In genomic region chr7:99427031-99427430, GRCm38 (mm10) we compare ENCODE assay signal across 27 mouse cellular contexts. TPM values are rescaled to one million over a fixed set of nuclear protein-coding genes. Genes with fewer than 3 reads are reported as not detected.
A peak's percentile ranks its signal among the peaks of the same experiment; 100 is the strongest.
DNase-seq lines count a peak whose midpoint lies in the region; ATAC-seq and TF ChIP-seq lines count a peak whose summit lies in the region.
"Had no signal": no experiment of that assay in that cellular context is flagged by ENCODE, and none has a peak within 500 bp of the region (broad histone marks: within the 10 kb centered on the region; RNA-seq: fewer than 3 reads in every experiment).

No protein-coding gene starts in this region.

- TF ChIP-seq EP300 in heart, postnatal 0 days (IDR thresholded peaks at IDR 0.05; ENCODE audit: low read depth): no peak

- H3K4me1 ChIP-seq in heart, postnatal 0 days (ENCODE audit: control insufficient read depth, insufficient read depth): peaks cover 15% of the 10 kb centered on the region; the same call in 1 of the 2 replicates
- peaks cover 73% of the 10 kb centered on the region for H3K4me1 ChIP-seq in E14TG2a.4 (replicated peaks; ENCODE audit: low read depth, low read length)
- peaks cover 51% of the 10 kb centered on the region for H3K4me1 ChIP-seq in limb, embryonic 10.5 days

- TF ChIP-seq POLR2A in brain, embryonic 14.5 days (IDR thresholded peaks at IDR 0.05; ENCODE audit: borderline replicate concordance, extremely low read depth, insufficient read depth, insufficient read length, poor library complexity, severe bottlenecking): no peak

- ATAC-seq in heart, postnatal 0 days (ENCODE audit: insufficient read depth, low read depth): no peak
- ATAC-seq: hindbrain, postnatal 0 days; intestine, embryonic 16.5 days had no signal

- H3K4me2 ChIP-seq in heart, postnatal 0 days (ENCODE audit: low read depth, low read length): no peak overlapping the region
- H3K4me2 ChIP-seq: heart, embryonic 11.5 days; kidney, embryonic 15.5 days; limb, embryonic 12.5 days; liver, embryonic 11.5 days had no signal

- TF ChIP-seq CTCF in heart, postnatal 0 days (IDR thresholded peaks at IDR 0.05; ENCODE audit: low read depth): no peak
- no peak for TF ChIP-seq CTCF in E14TG2a.4 (conservative IDR thresholded peaks at IDR 0.05; ENCODE audit: low read length)
- no peak for TF ChIP-seq CTCF in brain, embryonic 14.5 days (IDR thresholded peaks at IDR 0.05; ENCODE audit: borderline replicate concordance, extremely low read depth, insufficient read depth, insufficient read length)

- H3K36me3 ChIP-seq in heart, postnatal 0 days (replicated peaks; ENCODE audit: control insufficient read depth, insufficient read depth, low read length): peaks cover 27% of the 10 kb centered on the region; the same call in 1 of the 2 replicates
- H3K36me3 ChIP-seq in E14TG2a.4 (ENCODE audit: insufficient read depth, low read length): no peaks in the 10 kb centered on the region
- H3K36me3 ChIP-seq in limb, embryonic 10.5 days: no peaks in the 10 kb centered on the region
- H3K36me3 ChIP-seq: kidney, embryonic 15.5 days; limb, embryonic 12.5 days had no signal

- no peak for DNase-seq in heart, postnatal 0 days (ENCODE audit: low spot score)
- DNase-seq in heart, adult 18-20 months: no peak
- DNase-seq in brain, embryonic 14.5 days (ENCODE audit: low read depth): peak; percentile 65
- DNase-seq in limb, embryonic 10.5 days (ENCODE audit: low spot score): no peak
- no peak for DNase-seq in lung, postnatal 36 days
- DNase-seq in thymus, postnatal 36 days: no peak
- DNase-seq: adrenal gland, postnatal 10 days; B cell, adult 2 months; cerebellum, adult 9-10 months; heart, postnatal 10 days; kidney, postnatal 36 days; layer of hippocampus, postnatal 36 days; lung, adult 18-20 months; lung, postnatal 10 days; midbrain, embryonic 14.5 days; thymus, adult 2 months had no signal

- H3K9me3 ChIP-seq in heart, postnatal 0 days (replicated peaks; ENCODE audit: control insufficient read depth, low read length): no peaks in the 10 kb centered on the region
- H3K9me3 ChIP-seq in E14TG2a.4 (ENCODE audit: low read length): no peaks in the 10 kb centered on the region
- no peaks in the 10 kb centered on the region for H3K9me3 ChIP-seq in limb, embryonic 10.5 days (replicated peaks)
- H3K9me3 ChIP-seq: hindbrain, embryonic 10.5 days; kidney, embryonic 15.5 days; limb, embryonic 12.5 days had no signal

- no peaks in the 10 kb centered on the region for H3K27me3 ChIP-seq in heart, postnatal 0 days (ENCODE audit: control insufficient read depth, insufficient read depth, low read length)
- peaks cover 69% of the 10 kb centered on the region for H3K27me3 ChIP-seq in E14TG2a.4 (ENCODE audit: insufficient read depth, low read length)
- no peaks in the 10 kb centered on the region for H3K27me3 ChIP-seq in limb, embryonic 10.5 days (ENCODE audit: low read depth, poor library complexity, severe bottlenecking)
- H3K27me3 ChIP-seq: kidney, embryonic 15.5 days had no signal

- 0 out of 2 replicates have a peak overlapping the region, but pooled peaks have one; percentile 19 for H3K9ac ChIP-seq in heart, postnatal 0 days (replicated peaks; ENCODE audit: low read depth, low read length)
- H3K9ac ChIP-seq: kidney, embryonic 15.5 days; limb, embryonic 12.5 days had no signal

- no peak overlapping the region for H3K27ac ChIP-seq in heart, postnatal 0 days (ENCODE audit: low read depth)
- 0 out of 2 replicates have a peak overlapping the region, but pooled peaks have one; percentile 21 for H3K27ac ChIP-seq in limb, embryonic 10.5 days
- H3K27ac ChIP-seq: hindbrain, embryonic 10.5 days; hindbrain, postnatal 0 days; kidney, embryonic 15.5 days; limb, embryonic 12.5 days; stomach, postnatal 0 days had no signal

- 86% methylated on average over 10 of the region's 10 CpGs for WGBS in heart, postnatal 0 days
- 62% methylated on average over 10 of the region's 10 CpGs for WGBS in limb, embryonic 10.5 days

- no peak overlapping the region for H3K4me3 ChIP-seq in heart, postnatal 0 days (ENCODE audit: low read depth, low read length)
- H3K4me3 ChIP-seq in E14TG2a.4 (replicated peaks; ENCODE audit: low read length): peak overlapping the region; percentile 35
- no peak overlapping the region for H3K4me3 ChIP-seq in limb, embryonic 10.5 days
- H3K4me3 ChIP-seq: hindbrain, embryonic 10.5 days; kidney, embryonic 15.5 days; limb, embryonic 12.5 days had no signal

RNA-seq across cellular contexts. Expression of gene Klhl35, which starts 38.8 kb away (rescaled TPM):
- total RNA-seq in heart, postnatal 0 days (2014; rRNA removed; ENCODE audit: low replicate concordance): 0.73 and 1.6 TPM in 2 replicates
- polyA plus RNA-seq in heart, postnatal 0 days (2015; fragmentation: Nextera tagmentation; extraction: Ambion mirVana): 0.59 and 0.75 TPM in 2 replicates
- not detected for total RNA-seq in heart, adult 18-20 months (2021)
- polyA plus RNA-seq in brain, embryonic 14.5 days (2012; rRNA removed): 13.2 and 17.9 TPM in 2 replicates
- 0.21 and 0.63 TPM in 2 replicates for polyA plus RNA-seq in limb, embryonic 10.5 days (2016; fragmentation: Nextera tagmentation; extraction: Ambion mirVana)
- total RNA-seq: common myeloid progenitor, adult 5-6 weeks; gastrocnemius, adult 18-20 months had no signal

RNA-seq across cellular contexts. Expression of gene Gdpd5, which starts 45.8 kb away (rescaled TPM):
- 35.9 and 47.8 TPM in 2 replicates for total RNA-seq in heart, postnatal 0 days (2014; rRNA removed; ENCODE audit: low replicate concordance)
- polyA plus RNA-seq in heart, postnatal 0 days (2015; fragmentation: Nextera tagmentation; extraction: Ambion mirVana): 24.4 and 28.9 TPM in 2 replicates
- total RNA-seq in heart, adult 18-20 months (2021): 10 to 100 TPM; 21.9 to 27.0 TPM
- 56.3 and 70.2 TPM in 2 replicates for polyA plus RNA-seq in brain, embryonic 14.5 days (2012; rRNA removed)
- 9.9 and 12.3 TPM in 2 replicates for polyA plus RNA-seq in limb, embryonic 10.5 days (2016; fragmentation: Nextera tagmentation; extraction: Ambion mirVana)
- total RNA-seq: common myeloid progenitor, adult 5-6 weeks had no signal

RNA-seq across cellular contexts. Expression of gene Rps3, which starts 56.5 kb away (rescaled TPM):
- total RNA-seq in heart, postnatal 0 days (2014; rRNA removed; ENCODE audit: low replicate concordance): 804 and 987 TPM in 2 replicates
- 439 and 463 TPM in 2 replicates for polyA plus RNA-seq in heart, postnatal 0 days (2015; fragmentation: Nextera tagmentation; extraction: Ambion mirVana)
- 100 to 1,000 TPM; 359 to 372 TPM for total RNA-seq in heart, adult 18-20 months (2021)
- polyA plus RNA-seq in brain, embryonic 14.5 days (2012; rRNA removed): 722 and 820 TPM in 2 replicates
- polyA plus RNA-seq in limb, embryonic 10.5 days (2016; fragmentation: Nextera tagmentation; extraction: Ambion mirVana): 745 and 824 TPM in 2 replicates
